Mouse (Mus musculus) lung, adult 2 months (tissue): ENCODE measurements at regions not wholly inside any gene's neighbourhood (a gene's known extent, or its start where the extent isn't known, plus 50 kb on each side); places are given as distances from the start of the nearest gene placed in this dataset.

Experiments
- DNase-seq: peaks from one replicate; pipeline ENCODE4 v3.0.0; 2022
- H3K4me1 ChIP-seq: fragments of 200-500 bp; 2 replicates; pipeline ENCODE4 v1.6.1; 2011; ENCODE audit warnings: low read length; ENCODE audit not compliant: control insufficient read depth, insufficient read depth
- H3K4me3 ChIP-seq: fragments of 200-500 bp; replicated peaks from 2 replicates; pipeline ENCODE3; 2011; ENCODE audit warnings: low read depth, mild to moderate bottlenecking, control low read depth, low read length; ENCODE audit errors: extremely low read depth
- CTCF ChIP-seq: fragments of 200-500 bp; IDR thresholded peaks from 2 replicates; pipeline ENCODE4 v1.5.1; 2011; ENCODE audit warnings: mild to moderate bottlenecking, low read length, control low read depth; ENCODE audit not compliant: insufficient read depth
- POLR2A ChIP-seq: fragments of 200-500 bp; IDR thresholded peaks from 2 replicates; pipeline ENCODE4 v1.6.1; 2011; ENCODE audit warnings: low read depth, mild to moderate bottlenecking, control low read depth, low read length, borderline replicate concordance; ENCODE audit errors: extremely low read depth
- WGBS: fragments of 180-500 bp; shearing (Covaris S2); methylation state at CpG from one replicate; pipeline ENCODE4 v1.1.7; 2018; 5-methylcytosine and 5-hydroxymethylcytosine counted together

DNA sequence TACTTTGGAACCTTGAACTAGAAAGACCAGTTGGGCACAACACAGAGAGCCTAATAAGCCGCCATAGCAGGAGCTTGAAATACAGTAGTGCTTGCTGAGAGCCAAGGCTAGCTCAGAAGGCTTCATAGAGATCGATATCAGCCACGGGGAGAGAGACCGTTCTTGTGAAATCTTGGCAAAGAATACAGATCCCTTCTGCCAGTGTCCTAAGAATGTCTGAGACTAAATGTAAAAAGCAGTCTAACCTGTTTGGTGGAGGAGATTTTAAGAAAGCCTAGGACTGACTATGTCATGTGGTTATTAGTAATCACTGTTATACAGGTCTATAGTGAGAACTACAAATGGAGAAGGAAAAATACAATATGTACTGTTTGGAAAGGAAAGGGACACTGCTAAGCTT, 59.1 kb upstream of the Klf3 start:
- Histone ChIP-seq H3K4me1 (no peaks in the 10 kb centered on the region), H3K4me3 (no peak overlapping the region)
- no peak for DNase-seq
- 71% methylated on average over 4 of the region's 4 CpGs for WGBS
- TF ChIP-seq CTCF (no peak), POLR2A (no peak)

DNA sequence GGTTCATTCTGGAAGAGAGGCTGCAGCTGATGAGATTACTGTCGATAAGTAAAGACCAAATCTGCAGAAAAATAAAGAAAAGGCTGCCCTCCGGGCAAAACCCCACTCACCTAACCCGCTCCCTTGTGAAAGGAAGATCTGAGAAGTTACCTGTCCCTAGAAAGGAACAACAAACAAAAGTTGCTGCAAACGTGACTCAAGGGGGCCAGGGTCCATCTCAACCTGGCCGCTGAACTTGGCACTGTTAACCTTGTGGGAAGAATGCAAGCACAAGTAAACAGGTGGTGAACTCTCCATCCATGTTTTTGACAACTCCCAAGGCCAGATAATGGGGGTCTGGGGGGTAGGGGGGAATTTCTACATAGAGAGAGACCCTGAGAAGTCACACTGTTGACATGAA, 58.7 kb upstream of the Klf3 start:
- WGBS: 86% methylated on average over 5 of the region's 5 CpGs
- Histone ChIP-seq H3K4me3 (no peak overlapping the region), H3K4me1 (no peaks in the 10 kb centered on the region)
- DNase-seq: no peak
- no peak for TF ChIP-seq CTCF
- no peak for TF ChIP-seq POLR2A

DNA sequence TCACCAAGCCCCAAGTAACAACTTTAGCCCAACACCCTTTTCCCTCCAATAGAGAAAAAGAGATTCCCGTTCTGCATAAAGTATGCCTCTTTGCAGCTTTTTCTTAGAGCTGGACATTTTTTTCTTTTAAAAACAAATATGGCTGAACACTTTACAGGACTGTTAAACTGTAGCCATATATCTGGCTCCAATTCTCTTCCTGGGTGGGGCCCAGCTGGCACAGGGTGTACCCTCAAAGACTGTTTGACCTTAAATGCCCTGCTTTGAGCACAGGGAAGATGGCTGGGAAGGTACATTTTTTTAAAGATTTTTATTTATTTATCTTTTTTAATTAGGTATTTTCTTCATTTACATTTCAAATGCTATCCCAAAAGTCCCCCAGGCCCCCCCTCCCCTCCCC, 55.7 kb upstream of the Klf3 start:
- Histone ChIP-seq H3K4me1 (peaks cover 10% of the 10 kb centered on the region; the same call in 1 of the 2 replicates), H3K4me3 (no peak overlapping the region)
- TF ChIP-seq POLR2A: no peak
- no peak for TF ChIP-seq CTCF
- DNase-seq: no peak
- WGBS: 77% methylated on average over 1 of the region's 1 CpGs

DNA sequence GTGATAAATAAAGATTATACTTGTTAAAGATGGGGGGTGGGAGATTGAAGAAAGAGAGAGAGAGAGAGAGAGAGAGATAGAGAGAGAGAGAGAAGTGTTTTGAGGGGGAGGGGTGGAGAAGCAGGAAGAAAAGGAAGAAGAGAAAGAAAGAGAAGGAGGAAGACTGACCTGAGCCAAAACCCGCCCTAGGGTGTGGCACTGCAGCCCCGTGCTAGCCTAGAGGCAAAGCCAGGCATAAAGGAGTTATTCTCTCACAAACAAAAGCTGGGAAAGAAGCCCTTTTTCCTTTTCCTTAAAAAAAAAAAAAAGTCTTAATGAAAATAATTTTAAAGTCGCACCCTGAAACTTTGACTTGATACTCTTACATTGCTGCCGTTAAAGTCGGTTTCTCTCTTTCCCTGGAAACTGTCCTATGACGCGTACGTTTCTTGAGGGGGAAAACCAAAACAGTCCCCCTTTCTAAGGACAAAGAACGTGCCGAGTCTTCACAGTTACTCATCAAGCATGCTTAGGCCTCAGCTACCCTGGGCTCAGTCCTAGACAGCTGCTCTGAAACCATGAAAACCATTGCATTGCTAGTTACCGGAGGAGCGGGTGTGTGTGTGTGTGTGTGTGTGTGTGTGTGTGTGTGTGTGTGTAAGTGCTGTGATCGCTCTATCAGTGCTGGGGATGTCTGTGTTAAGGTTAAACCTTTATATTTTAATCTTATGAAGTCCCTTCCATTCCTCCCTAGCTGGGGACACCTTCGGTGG, 53.6 kb upstream of the Klf3 start:
- Histone ChIP-seq H3K4me3 (no peak overlapping the region), H3K4me1 (peaks cover 14% of the 10 kb centered on the region)
- 81% methylated on average over 14 of the region's 14 CpGs for WGBS
- TF ChIP-seq POLR2A: no peak
- TF ChIP-seq CTCF: no peak
- no peak for DNase-seq

DNA sequence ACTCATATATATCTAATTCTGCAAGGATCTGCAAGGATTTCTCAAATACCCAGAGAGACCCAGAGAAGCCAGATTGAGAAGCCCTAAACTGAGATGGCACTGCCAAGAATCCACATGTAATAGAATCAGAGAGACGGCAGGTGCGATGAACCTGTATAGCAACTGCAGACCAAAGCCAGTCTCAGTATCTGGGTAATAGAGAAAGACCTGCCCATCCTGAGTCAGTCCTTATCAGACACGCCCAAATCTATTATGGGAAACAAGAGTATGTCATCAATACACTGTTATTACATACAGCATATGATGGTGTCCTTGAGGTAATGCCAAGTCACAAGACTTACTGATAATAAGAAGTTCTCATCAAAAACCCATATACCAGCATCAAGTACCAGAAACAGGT, 52.8 kb upstream of the Klf3 start:
- no peak for TF ChIP-seq POLR2A
- no peak for TF ChIP-seq CTCF
- no peak for DNase-seq
- H3K4me1 ChIP-seq: peaks cover 14% of the 10 kb centered on the region
- WGBS: 96% methylated on average over 3 of the region's 3 CpGs
- no peak overlapping the region for H3K4me3 ChIP-seq

DNA sequence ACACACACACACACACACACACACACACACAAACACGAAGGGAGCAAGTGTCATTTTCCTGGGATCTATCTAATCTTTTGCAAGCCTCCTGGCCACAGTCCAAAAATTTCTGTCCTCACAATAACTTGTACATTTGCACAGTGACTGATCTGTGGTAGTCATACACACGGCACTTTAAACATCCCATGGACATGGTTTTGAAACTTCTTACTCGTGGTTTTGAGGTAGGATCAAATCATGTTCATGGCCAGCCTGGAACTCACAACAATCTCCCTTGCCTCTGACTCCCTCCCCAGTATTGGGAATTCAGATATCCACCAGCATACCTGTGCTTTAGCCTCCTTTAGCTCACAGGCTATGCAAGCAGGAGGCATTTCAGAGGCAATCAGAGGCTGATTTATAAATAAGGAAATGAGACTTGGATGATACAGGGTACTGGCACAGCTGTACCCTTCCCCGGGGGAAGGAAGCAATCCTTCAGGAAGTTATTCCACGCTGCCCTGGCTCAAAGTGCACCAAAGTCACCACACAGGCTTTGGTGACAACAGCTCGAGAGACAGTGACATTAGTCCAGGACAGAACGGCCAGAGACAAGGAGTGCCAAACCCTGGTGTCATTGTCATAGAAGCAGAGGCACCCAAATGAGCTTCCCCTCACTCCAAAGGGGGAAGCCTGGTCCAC, 52.1 kb upstream of the Klf3 start:
- Histone ChIP-seq H3K4me3 (no peak overlapping the region), H3K4me1 (peaks cover 14% of the 10 kb centered on the region)
- TF ChIP-seq POLR2A (no peak), CTCF (no peak)
- DNase-seq: no peak
- WGBS: 22% methylated on average over 7 of the region's 7 CpGs

DNA sequence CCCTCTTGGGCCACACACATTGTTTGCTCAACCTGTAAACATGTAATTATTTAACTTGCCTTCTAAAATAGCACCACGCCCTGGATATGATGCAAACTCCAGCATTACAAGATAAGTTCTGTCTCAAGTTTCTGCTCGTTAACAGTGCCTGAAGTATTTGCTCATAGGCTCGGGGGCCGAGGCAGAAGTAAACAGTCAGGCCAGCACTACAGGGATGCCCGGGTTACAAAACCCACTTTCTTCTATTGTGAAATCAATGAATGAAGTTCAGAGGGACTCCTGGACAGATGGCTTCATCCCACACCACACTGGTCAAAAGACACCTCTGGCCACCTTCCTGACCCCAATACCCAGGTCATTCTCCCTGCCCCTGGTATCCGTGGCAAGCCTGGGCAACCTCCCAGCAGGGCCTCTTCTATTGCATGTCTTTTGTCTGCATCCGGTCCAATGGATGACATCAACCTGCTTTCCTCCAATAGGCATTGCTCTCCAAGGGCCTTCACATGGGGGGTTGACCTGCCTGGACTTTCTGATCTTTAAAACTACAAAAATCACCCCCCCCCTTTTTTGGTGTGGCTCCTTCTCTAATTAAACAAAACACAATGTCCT, 49.9 kb upstream of the Klf3 start:
- peak; percentile 18 for DNase-seq
- TF ChIP-seq CTCF: no peak
- no peak for TF ChIP-seq POLR2A
- peaks cover 14% of the 10 kb centered on the region for H3K4me1 ChIP-seq
- WGBS: 57% methylated on average over 7 of the region's 7 CpGs
- H3K4me3 ChIP-seq: no peak overlapping the region
